Mouse (Mus musculus) heart, embryonic 15.5 days (tissue): ENCODE data around the gene Fgfbp3. TPM values are rescaled to one million over a fixed set of nuclear protein-coding genes. Genes with fewer than 3 reads are reported as not detected.
"Not testable (repeated sequence)": the region's sequence is repeated elsewhere in the genome, so short reads cannot be mapped to it uniquely, and the experiment has no call there.

ENCODE experiments used
- ATAC-seq: fragments of 200-750 bp; cut with Nextera tagmentation; replicated peaks from 2 replicates; pipeline ENCODE4 v1.8.0; 2017; ENCODE audit warnings: low read depth, moderate TSS enrichment; ENCODE audit not compliant: insufficient number of reproducible peaks, insufficient read depth, low FRiP score
- H3K27ac ChIP-seq: fragments of 300-500 bp; sonication (generic); 2 replicates; pipeline ENCODE4 v1.5.1; 2015; ENCODE audit warnings: mild to moderate bottlenecking, inconsistent platforms
- H3K27me3 ChIP-seq: fragments of 300-500 bp; sonication (generic); 2 replicates; pipeline ENCODE4 v1.6.1; 2015; ENCODE audit warnings: inconsistent platforms
- H3K36me3 ChIP-seq: fragments of 300-500 bp; sonication (generic); 2 replicates; pipeline ENCODE4 v1.6.1; 2015; ENCODE audit warnings: mild to moderate bottlenecking, inconsistent platforms
- H3K4me1 ChIP-seq: fragments of 300-500 bp; sonication (generic); replicated peaks from 2 replicates; pipeline ENCODE4 v1.6.1; 2015; ENCODE audit warnings: inconsistent platforms
- H3K4me2 ChIP-seq: fragments of 300-500 bp; sonication (generic); 2 replicates; pipeline ENCODE4 v1.6.1; 2015; ENCODE audit warnings: inconsistent platforms, mild to moderate bottlenecking, moderate library complexity
- H3K4me3 ChIP-seq: fragments of 300-500 bp; sonication (generic); 2 replicates; pipeline ENCODE4 v1.5.1; 2015; ENCODE audit warnings: mild to moderate bottlenecking, inconsistent platforms
- H3K9ac ChIP-seq: fragments of 300-500 bp; sonication (generic); 2 replicates; pipeline ENCODE4 v1.6.1; 2015; ENCODE audit warnings: mild to moderate bottlenecking, inconsistent platforms
- H3K9me3 ChIP-seq: fragments of 300-500 bp; sonication (generic); replicated peaks from 2 replicates; pipeline ENCODE4 v1.6.1; 2016; ENCODE audit warnings: inconsistent platforms
- WGBS: fragments of 180-500 bp; shearing (Covaris S2); methylation state at CpG from one replicate; pipeline ENCODE4 v1.1.7; 2015; ENCODE audit warnings: mixed read lengths; 5-methylcytosine and 5-hydroxymethylcytosine counted together
- polyA plus RNA-seq: library from polyadenylated mRNA; unstranded; fragments of >200 nt; fragmentation: Nextera tagmentation; extraction: Ambion mirVana; gene quantifications from 2 replicates; pipeline ENCODE4 v1.2.1, GENCODE M21; 2015

The Fgfbp3 gene
- polyA plus RNA-seq, result 4.4 TPM in 2 replicates

GRCm38 (mm10) chr19:36919466-36919865 is at the start of gene Fgfbp3:
Fgfbp3 (minus strand) TSS chr19:36919615.
- Histone ChIP-seq H3K27me3 (no peaks in the 10 kb centered on the region), H3K9me3 (no peaks in the 10 kb centered on the region), H3K9ac (peak within 1 kb of the TSS; percentile 88), H3K4me3 (peak within 1 kb of the TSS; percentile 86), H3K4me1 (peaks cover 8% of the 10 kb centered on the region), H3K36me3 (no peaks in the 10 kb centered on the region), H3K4me2 (peak within 1 kb of the TSS; percentile 78), H3K27ac (peak within 1 kb of the TSS; percentile 96)
- no peak for ATAC-seq
- WGBS, result 10% methylated on average over 12 of the region's 12 CpGs

GRCm38 (mm10) chr19:36962544-36963260 is 43.3 kb upstream of the Fgfbp3 start:
- H3K36me3 ChIP-seq, result peaks cover 52% of the 10 kb centered on the region

GRCm38 (mm10) chr19:36961320-36961719 is 41.9 kb upstream of the Fgfbp3 start:
- Histone ChIP-seq H3K4me3 (no peak overlapping the region), H3K27me3 (no peaks in the 10 kb centered on the region), H3K9me3 (no peaks in the 10 kb centered on the region), H3K36me3 (peaks cover 49% of the 10 kb centered on the region), H3K4me1 (no peaks in the 10 kb centered on the region), H3K4me2 (no peak overlapping the region), H3K27ac (no peak overlapping the region), H3K9ac (no peak overlapping the region)
- ATAC-seq, result no peak
- WGBS, result 92% methylated on average over 1 of the region's 1 CpGs

More at GRCm38 (mm10) chr19:36962544-36963260, 43.3 kb upstream of the Fgfbp3 start:
- not testable (repeated sequence) for H3K27ac ChIP-seq, H3K9me3 ChIP-seq, H3K27me3 ChIP-seq, H3K4me2 ChIP-seq, H3K4me3 ChIP-seq, H3K9ac ChIP-seq, ATAC-seq, H3K4me1 ChIP-seq
- 86% methylated on average over 6 of the region's 6 CpGs for WGBS

DNA sequence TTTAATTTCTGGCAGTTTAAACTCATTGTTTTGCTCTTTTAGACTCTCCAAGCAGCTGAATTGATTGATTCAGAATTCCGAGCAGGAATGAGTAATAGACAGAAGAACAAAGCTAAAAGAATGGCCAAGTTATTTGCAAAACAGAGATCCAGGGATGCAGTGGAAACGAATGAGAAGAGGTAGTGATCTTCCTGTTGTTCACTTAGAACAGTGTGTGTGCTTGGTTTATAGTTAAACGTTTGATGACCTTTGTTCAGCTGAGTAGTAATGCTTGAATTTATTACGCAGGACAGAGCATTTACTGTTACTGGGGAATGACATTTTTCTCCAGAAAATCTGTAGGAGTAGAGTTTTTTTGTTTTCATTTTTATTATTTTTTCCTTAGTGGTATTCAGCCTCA is 38.9 kb upstream of the Fgfbp3 start:
- H3K27ac ChIP-seq, result no peak overlapping the region
- WGBS, result 91% methylated on average over 4 of the region's 4 CpGs
- no peak overlapping the region for H3K4me2 ChIP-seq
- no peak overlapping the region for H3K4me3 ChIP-seq
- H3K9me3 ChIP-seq, result no peaks in the 10 kb centered on the region
- ATAC-seq, result no peak
- no peak overlapping the region for H3K9ac ChIP-seq
- H3K27me3 ChIP-seq, result no peaks in the 10 kb centered on the region
- peaks cover 32% of the 10 kb centered on the region for H3K36me3 ChIP-seq
- 0 out of 2 replicates have a peak, but pooled peaks cover 4% of the 10 kb centered on the region for H3K4me1 ChIP-seq

GRCm38 (mm10) chr19:36953637-36954206 is 34.3 kb upstream of the Fgfbp3 start:
- peaks cover 9% of the 10 kb centered on the region for H3K36me3 ChIP-seq

GRCm38 (mm10) chr19:36940064-36940463 is 20.6 kb upstream of the Fgfbp3 start:
- ATAC-seq, result no peak
- 91% methylated on average over 1 of the region's 1 CpGs for WGBS

More at GRCm38 (mm10) chr19:36953637-36954206, 34.3 kb upstream of the Fgfbp3 start:
- Histone ChIP-seq H3K4me3 (no peak overlapping the region), H3K27ac (no peak overlapping the region), H3K4me1 (0 out of 2 replicates have a peak, but pooled peaks cover 5% of the 10 kb centered on the region), H3K4me2 (no peak overlapping the region), H3K27me3 (no peaks in the 10 kb centered on the region), H3K9ac (no peak overlapping the region), H3K9me3 (no peaks in the 10 kb centered on the region)
- ATAC-seq, result no peak
- 37% methylated on average over 4 of the region's 4 CpGs for WGBS

GRCm38 (mm10) chr19:36938008-36938407 is 18.6 kb upstream of the Fgfbp3 start:
- H3K36me3 ChIP-seq, result no peaks in the 10 kb centered on the region
- no peak overlapping the region for H3K4me3 ChIP-seq
- H3K27me3 ChIP-seq, result no peaks in the 10 kb centered on the region
- no peaks in the 10 kb centered on the region for H3K9me3 ChIP-seq
- H3K27ac ChIP-seq, result no peak overlapping the region
- no peak for ATAC-seq
- H3K4me1 ChIP-seq, result peaks cover 3% of the 10 kb centered on the region
- no peak overlapping the region for H3K9ac ChIP-seq
- H3K4me2 ChIP-seq, result no peak overlapping the region

More at GRCm38 (mm10) chr19:36940064-36940463, 20.6 kb upstream of the Fgfbp3 start:
- H3K4me1 ChIP-seq, result peaks cover 3% of the 10 kb centered on the region
- no peak overlapping the region for H3K9ac ChIP-seq
- no peak overlapping the region for H3K4me3 ChIP-seq
- H3K9me3 ChIP-seq, result no peaks in the 10 kb centered on the region
- H3K27ac ChIP-seq, result no peak overlapping the region
- H3K36me3 ChIP-seq, result 0 out of 2 replicates have a peak, but pooled peaks cover 2% of the 10 kb centered on the region
- H3K4me2 ChIP-seq, result no peak overlapping the region
- no peaks in the 10 kb centered on the region for H3K27me3 ChIP-seq

GRCm38 (mm10) chr19:36936285-36936684 is 16.9 kb upstream of the Fgfbp3 start:
- Histone ChIP-seq H3K9ac (no peak overlapping the region), H3K4me3 (no peak overlapping the region), H3K27ac (no peak overlapping the region), H3K27me3 (no peaks in the 10 kb centered on the region), H3K36me3 (no peaks in the 10 kb centered on the region), H3K4me2 (no peak overlapping the region), H3K9me3 (no peaks in the 10 kb centered on the region), H3K4me1 (peaks cover 3% of the 10 kb centered on the region)
- 84% methylated on average over 4 of the region's 4 CpGs for WGBS
- ATAC-seq, result no peak

- no peak overlapping the region for H3K27ac ChIP-seq
- peaks cover 12% of the 10 kb centered on the region for H3K4me1 ChIP-seq
- 71% methylated on average over 2 of the region's 2 CpGs for WGBS
- H3K4me2 ChIP-seq, result no peak overlapping the region
- no peaks in the 10 kb centered on the region for H3K36me3 ChIP-seq
- no peaks in the 10 kb centered on the region for H3K9me3 ChIP-seq
- H3K27me3 ChIP-seq, result no peaks in the 10 kb centered on the region
- H3K9ac ChIP-seq, result no peak overlapping the region
- no peak overlapping the region for H3K4me3 ChIP-seq
- ATAC-seq, result no peak
Observed at GRCm38 (mm10) chr19:36932613-36933012, 13.2 kb upstream of the Fgfbp3 start.

- Histone ChIP-seq H3K4me3 (no peak overlapping the region), H3K27ac (no peak overlapping the region), H3K36me3 (no peaks in the 10 kb centered on the region), H3K9me3 (no peaks in the 10 kb centered on the region), H3K9ac (no peak overlapping the region), H3K27me3 (no peaks in the 10 kb centered on the region), H3K4me2 (no peak overlapping the region), H3K4me1 (peaks cover 16% of the 10 kb centered on the region)
- no peak for ATAC-seq
Observed at GRCm38 (mm10) chr19:36932097-36932496, 12.7 kb upstream of the Fgfbp3 start.

DNA sequence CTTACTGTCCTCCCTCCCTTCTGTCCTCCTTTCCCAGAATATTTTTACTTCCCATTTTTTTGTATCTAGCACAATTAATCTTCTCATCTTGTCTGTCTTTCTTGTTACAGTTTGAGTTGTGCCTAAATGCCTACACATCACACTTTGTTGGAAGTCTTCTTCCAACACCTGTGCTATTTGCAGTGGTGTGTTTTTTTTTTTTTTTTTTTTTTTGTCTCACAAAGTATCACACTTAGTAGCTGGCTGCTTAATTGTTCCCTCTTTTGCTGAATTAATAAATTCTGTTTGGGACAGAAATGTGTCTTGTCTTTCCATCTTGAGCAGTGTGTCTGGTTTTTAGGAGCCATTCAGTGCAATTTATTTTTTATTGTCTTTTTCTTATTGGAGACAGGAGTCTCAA is 10.4 kb upstream of the Fgfbp3 start:
- H3K4me1 ChIP-seq, result peaks cover 24% of the 10 kb centered on the region
- no peaks in the 10 kb centered on the region for H3K9me3 ChIP-seq
- H3K27me3 ChIP-seq, result no peaks in the 10 kb centered on the region
- H3K27ac ChIP-seq, result no peak overlapping the region
- no peak overlapping the region for H3K4me2 ChIP-seq
- no peak for ATAC-seq
- no peak overlapping the region for H3K9ac ChIP-seq
- H3K4me3 ChIP-seq, result no peak overlapping the region
- no peaks in the 10 kb centered on the region for H3K36me3 ChIP-seq
